Mouse (Mus musculus) cortical plate, adult 2 months (tissue): Measurements from ENCODE around the gene Gm45233.

ENCODE experiments used
- CTCF ChIP-seq: fragments of 200-500 bp; IDR thresholded peaks from 2 replicates; pipeline ENCODE4 v1.5.1; 2011; ENCODE audit warnings: mild to moderate bottlenecking, control low read depth, low read length; ENCODE audit not compliant: insufficient read depth; ENCODE audit errors: extremely low read depth
- POLR2A ChIP-seq: fragments of 200-500 bp; IDR thresholded peaks from 2 replicates; pipeline ENCODE4 v1.6.1; 2011; ENCODE audit warnings: mild to moderate bottlenecking, low read length, control low read depth; ENCODE audit not compliant: insufficient read depth; ENCODE audit errors: extremely low read depth

- TF ChIP-seq POLR2A (no peak), CTCF (no peak)
Observed at GRCm38 (mm10) chr7:43476376-43476775, 32.4 kb downstream of the Gm45233 start.
